Mouse (Mus musculus) bone marrow, adult 2 months (tissue): Measurements from ENCODE around the gene Cntnap2.

ENCODE experiments used
- CTCF ChIP-seq: fragments of 200-500 bp; IDR thresholded peaks from 2 replicates; pipeline ENCODE4 v1.5.1; 2011; ENCODE audit warnings: low read length, control low read depth; ENCODE audit not compliant: control insufficient read depth, insufficient read depth
- POLR2A ChIP-seq: fragments of 200-500 bp; IDR thresholded peaks from 2 replicates; pipeline ENCODE4 v1.6.1; 2011; ENCODE audit warnings: low read depth, mild to moderate bottlenecking, control low read depth, low read length, borderline replicate concordance; ENCODE audit not compliant: control insufficient read depth

GRCm38 (mm10) chr6:45536999-45537398 lies 477.8 kb downstream of the Cntnap2 start:
- TF ChIP-seq CTCF (no peak), POLR2A (no peak)
